Comparison of ENCODE assay signal across 8 mouse cellular contexts in the genomic region with DNA sequence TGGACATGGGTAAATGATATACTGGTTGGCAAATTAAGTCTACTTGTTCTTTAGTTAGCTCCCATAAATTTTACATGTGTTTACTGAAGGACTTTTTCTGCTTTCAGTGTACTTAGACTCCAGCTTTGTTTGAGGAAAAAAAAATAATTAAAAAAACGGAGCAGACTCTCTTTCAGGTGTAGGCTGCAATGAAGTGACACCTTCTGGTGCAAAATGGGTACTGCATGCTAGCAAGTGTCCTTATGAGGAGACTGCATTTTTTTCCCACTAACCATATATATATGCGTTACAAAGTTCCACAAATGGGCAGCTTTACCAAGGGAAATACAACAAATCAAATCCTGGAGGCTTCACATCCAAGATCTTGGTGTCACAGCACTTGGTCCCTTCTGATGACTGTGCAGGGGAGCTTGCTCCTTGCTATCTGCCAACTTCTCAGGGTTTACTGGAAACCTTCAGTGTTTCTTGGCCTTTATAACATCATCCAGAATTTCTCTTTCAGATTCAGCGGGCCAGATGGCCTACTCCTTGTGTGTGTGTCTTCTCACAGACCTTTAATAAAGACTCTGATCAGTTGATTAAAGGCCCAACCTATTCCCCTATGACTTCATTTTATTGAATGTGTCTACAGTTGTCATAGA. TPM values are rescaled to one million over a fixed set of nuclear protein-coding genes. Genes with fewer than 3 reads are reported as not detected.
DNase-seq lines count a peak whose midpoint lies in the region; ATAC-seq and TF ChIP-seq lines count a peak whose summit lies in the region.

No protein-coding gene starts in this region.

- DNase-seq in CD8-positive naive resting alpha-beta T cell, adult 2 months (ENCODE audit: low read depth in 2 of 2, low spot score in 2 of 2): peak; percentile 41 to 67
- DNase-seq in adipocyte (ENCODE audit: low spot score): peak; percentile 78
- DNase-seq in embryo, embryonic 11 days: peak; percentile 69
- peak; percentile 48 to 75 for DNase-seq in layer of hippocampus, adult 2 months (ENCODE audit: low spot score in 2 of 2)
- DNase-seq in lung, postnatal 10 days: peak; percentile 73
- peak; percentile 72 for DNase-seq in right cerebral cortex, adult 18-20 months
- peak; percentile 24 to 64 for DNase-seq in urinary bladder, postnatal 4 days (ENCODE audit: low spot score in 2 of 2)

- TF ChIP-seq CTCF in layer of hippocampus, adult 2 months (conservative IDR thresholded peaks at IDR 0.05): peak; percentile 97

- no peak overlapping the region for H3K27ac ChIP-seq in layer of hippocampus, adult 2 months

- no peak overlapping the region for H3K4me3 ChIP-seq in layer of hippocampus, adult 2 months

- ATAC-seq in hematopoietic stem cell, adult 5-6 weeks (replicated peaks in 1 of 2; ENCODE audit: insufficient read depth in 1 of 2, low FRiP score in 2 of 2, low TSS enrichment in 1 of 2, low read depth in 1 of 2, poor library complexity in 2 of 2, severe bottlenecking in 2 of 2): peak; percentile 71 to 81

RNA-seq across cellular contexts. Expression of a gene that starts 44.3 kb away (rescaled TPM):
- total RNA-seq in hematopoietic stem cell, adult 5-6 weeks (2017): 13.3 and 23.6 TPM in 2 replicates
- 1 to 10 TPM; 8.4 to 9.0 TPM for total RNA-seq in layer of hippocampus, adult 2 months (2021)

RNA-seq across cellular contexts. Expression of a gene that starts 59.0 kb away (rescaled TPM):
- 80.4 and 87.1 TPM in 2 replicates for total RNA-seq in hematopoietic stem cell, adult 5-6 weeks (2017)
- 10 to 100 TPM; 22.5 to 27.4 TPM for total RNA-seq in layer of hippocampus, adult 2 months (2021)
